Mouse (Mus musculus) forebrain, embryonic 16.5 days (tissue): ENCODE data around the gene Tedc1. TPM values are rescaled to one million over a fixed set of nuclear protein-coding genes. Genes with fewer than 3 reads are reported as not detected.

Source experiments
- ATAC-seq: fragments of 200-750 bp; cut with Nextera tagmentation; 2 replicates; pipeline ENCODE4 v1.8.0; 2017; ENCODE audit warnings: mild to moderate bottlenecking, moderate library complexity
- H3K27ac ChIP-seq: fragments of 300-500 bp; sonication (generic); 2 replicates; pipeline ENCODE4 v1.5.1; 2014; ENCODE audit warnings: low read length, control low read depth
- H3K27me3 ChIP-seq: fragments of 300-500 bp; sonication (generic); replicated peaks from 2 replicates; pipeline ENCODE4 v1.6.1; 2014; ENCODE audit warnings: low read length; ENCODE audit not compliant: control insufficient read depth, insufficient read depth
- H3K36me3 ChIP-seq: fragments of 300-500 bp; sonication (generic); 2 replicates; pipeline ENCODE4 v1.6.1; 2014; ENCODE audit not compliant: control insufficient read depth, insufficient read depth
- H3K4me1 ChIP-seq: fragments of 300-500 bp; sonication (generic); replicated peaks from 2 replicates; pipeline ENCODE4 v1.6.1; 2014; ENCODE audit warnings: low read length; ENCODE audit not compliant: control insufficient read depth, insufficient read depth
- H3K4me2 ChIP-seq: fragments of 300-500 bp; sonication (generic); 2 replicates; pipeline ENCODE4 v1.6.1; 2014; ENCODE audit warnings: mild to moderate bottlenecking, low read length, control low read depth
- H3K4me3 ChIP-seq: fragments of 300-500 bp; sonication (generic); replicated peaks from 2 replicates; pipeline ENCODE4 v1.5.1; 2014; ENCODE audit warnings: mild to moderate bottlenecking, low read length, control low read depth
- H3K9ac ChIP-seq: fragments of 300-500 bp; sonication (generic); replicated peaks from 2 replicates; pipeline ENCODE4 v1.6.1; 2014; ENCODE audit warnings: low read depth, low read length, control low read depth
- H3K9me3 ChIP-seq: fragments of 300-500 bp; sonication (generic); 2 replicates; pipeline ENCODE4 v1.6.1; 2016; ENCODE audit warnings: low read length; ENCODE audit not compliant: control insufficient read depth
- WGBS: fragments of 180-500 bp; shearing (Covaris S2); extraction: QIAGEN DNeasy Blood & Tissue Kit; methylation state at CpG from one replicate; pipeline ENCODE4 v1.1.7; 2014; 5-methylcytosine and 5-hydroxymethylcytosine counted together
- polyA plus RNA-seq: library from polyadenylated mRNA; unstranded; fragments of >200 nt; fragmentation: Nextera tagmentation; extraction: Ambion mirVana; gene quantifications from 2 replicates; pipeline ENCODE4 v1.2.1, GENCODE M21; 2015

The Tedc1 gene
- polyA plus RNA-seq = 20.2 and 21.5 TPM in 2 replicates

- peak within 1 kb of the TSS; percentile 63 for H3K9ac ChIP-seq
- H3K27ac ChIP-seq = peak within 1 kb of the TSS; percentile 62
- H3K4me3 ChIP-seq = peak within 1 kb of the TSS; percentile 73
- H3K9me3 ChIP-seq = no peaks in the 10 kb centered on the region
- under 1% methylated on average over 46 of the region's 46 CpGs for WGBS
- H3K27me3 ChIP-seq = no peaks in the 10 kb centered on the region; the same call in 1 of the 2 replicates
- peak; percentile 97 for ATAC-seq
- no peaks in the 10 kb centered on the region for H3K36me3 ChIP-seq
- peaks cover 25% of the 10 kb centered on the region for H3K4me1 ChIP-seq
- H3K4me2 ChIP-seq = peak within 1 kb of the TSS; percentile 89
These were observed at the start of gene Tedc1 for GRCm38 (mm10) chr12:113155887-113156539. Gene Tedc1 (plus strand): TSS chr12:113156421.

- Histone ChIP-seq H3K4me3 (no peak overlapping the region), H3K36me3 (0 out of 2 replicates have a peak, but pooled peaks cover 2% of the 10 kb centered on the region), H3K27me3 (no peaks in the 10 kb centered on the region), H3K27ac (no peak overlapping the region), H3K4me1 (no peaks in the 10 kb centered on the region), H3K4me2 (no peak overlapping the region), H3K9ac (no peak overlapping the region), H3K9me3 (no peaks in the 10 kb centered on the region)
- no peak for ATAC-seq
- 86% methylated on average over 4 of the region's 4 CpGs for WGBS
These were observed 48.6 kb upstream of the Tedc1 start for GRCm38 (mm10) chr12:113107431-113108124.

GRCm38 (mm10) chr12:113108528-113109283 is 47.5 kb upstream of the Tedc1 start:
- no peaks in the 10 kb centered on the region for H3K27me3 ChIP-seq
- 0 out of 2 replicates have a peak, but pooled peaks cover 4% of the 10 kb centered on the region for H3K36me3 ChIP-seq
- no peak for ATAC-seq
- H3K9ac ChIP-seq = no peak overlapping the region
- no peaks in the 10 kb centered on the region for H3K4me1 ChIP-seq
- no peak overlapping the region for H3K4me3 ChIP-seq
- no peak overlapping the region for H3K4me2 ChIP-seq
- H3K9me3 ChIP-seq = no peaks in the 10 kb centered on the region
- H3K27ac ChIP-seq = no peak overlapping the region
- 87% methylated on average over 17 of the region's 17 CpGs for WGBS

- Histone ChIP-seq H3K4me1 (no peaks in the 10 kb centered on the region), H3K9me3 (no peaks in the 10 kb centered on the region), H3K36me3 (peaks cover 9% of the 10 kb centered on the region; the same call in 1 of the 2 replicates), H3K4me2 (no peak overlapping the region), H3K4me3 (no peak overlapping the region), H3K27ac (no peak overlapping the region), H3K27me3 (no peaks in the 10 kb centered on the region), H3K9ac (no peak overlapping the region)
- no peak for ATAC-seq
- WGBS = 77% methylated on average over 10 of the region's 10 CpGs
These were observed 46.4 kb upstream of the Tedc1 start for GRCm38 (mm10) chr12:113109801-113110200.

GRCm38 (mm10) chr12:113114141-113114540 is 42.1 kb upstream of the Tedc1 start:
- no peak overlapping the region for H3K9ac ChIP-seq
- H3K36me3 ChIP-seq = peaks cover 18% of the 10 kb centered on the region; the same call in 1 of the 2 replicates
- no peaks in the 10 kb centered on the region; the same call in 1 of the 2 replicates for H3K4me1 ChIP-seq
- no peak overlapping the region for H3K27ac ChIP-seq
- H3K9me3 ChIP-seq = no peaks in the 10 kb centered on the region
- H3K4me3 ChIP-seq = no peak overlapping the region
- no peak overlapping the region for H3K4me2 ChIP-seq
- H3K27me3 ChIP-seq = no peaks in the 10 kb centered on the region
- 88% methylated on average over 4 of the region's 4 CpGs for WGBS
- ATAC-seq = no peak

GRCm38 (mm10) chr12:113114856-113115538 is 41.2 kb upstream of the Tedc1 start:
- no peak for ATAC-seq
- Histone ChIP-seq H3K27ac (no peak overlapping the region), H3K27me3 (no peaks in the 10 kb centered on the region), H3K36me3 (peaks cover 18% of the 10 kb centered on the region; the same call in 1 of the 2 replicates), H3K9me3 (no peaks in the 10 kb centered on the region), H3K9ac (no peak overlapping the region), H3K4me3 (no peak overlapping the region), H3K4me2 (no peak overlapping the region), H3K4me1 (no peaks in the 10 kb centered on the region; the same call in 1 of the 2 replicates)
- 84% methylated on average over 16 of the region's 16 CpGs for WGBS

GRCm38 (mm10) chr12:113119516-113120410 is 36.5 kb upstream of the Tedc1 start:
- Histone ChIP-seq H3K27ac (no peak overlapping the region), H3K36me3 (peaks cover 32% of the 10 kb centered on the region)
- 85% methylated on average over 20 of the region's 20 CpGs for WGBS

GRCm38 (mm10) chr12:113124726-113125125 is 31.5 kb upstream of the Tedc1 start:
- no peaks in the 10 kb centered on the region for H3K9me3 ChIP-seq
- no peak for ATAC-seq
- no peak overlapping the region for H3K27ac ChIP-seq
- no peaks in the 10 kb centered on the region for H3K27me3 ChIP-seq
- WGBS = 96% methylated on average over 6 of the region's 6 CpGs
- H3K36me3 ChIP-seq = peaks cover 45% of the 10 kb centered on the region
- no peak overlapping the region for H3K4me2 ChIP-seq
- no peak overlapping the region for H3K4me3 ChIP-seq
- H3K4me1 ChIP-seq = no peaks in the 10 kb centered on the region
- H3K9ac ChIP-seq = no peak overlapping the region

More at GRCm38 (mm10) chr12:113119516-113120410, 36.5 kb upstream of the Tedc1 start:
- Histone ChIP-seq H3K4me2 (no peak overlapping the region), H3K9ac (no peak overlapping the region), H3K27me3 (no peaks in the 10 kb centered on the region), H3K4me1 (no peaks in the 10 kb centered on the region; the same call in 1 of the 2 replicates), H3K9me3 (no peaks in the 10 kb centered on the region), H3K4me3 (no peak overlapping the region)
- peak; percentile 74 for ATAC-seq
